Mouse (Mus musculus) liver, adult 2 months (tissue): Measurements from ENCODE around the gene Dock1.

Source experiments
- CTCF ChIP-seq: fragments of 200-500 bp; IDR thresholded peaks from 2 replicates; pipeline ENCODE4 v1.5.1; 2011; ENCODE audit warnings: low read depth, low read length, control low read depth
- POLR2A ChIP-seq: fragments of 200-500 bp; IDR thresholded peaks from 2 replicates; pipeline ENCODE4 v1.6.1; 2011; ENCODE audit warnings: low read length, control low read depth; ENCODE audit not compliant: insufficient read depth; ENCODE audit errors: extremely low read depth

- TF ChIP-seq POLR2A (no peak), CTCF (no peak)
These were observed 103.4 kb downstream of the Dock1 start for GRCm38 (mm10) chr7:134773761-134774415.
